Mouse (Mus musculus): ENCODE data around the gene Foxp3.

DNA sequence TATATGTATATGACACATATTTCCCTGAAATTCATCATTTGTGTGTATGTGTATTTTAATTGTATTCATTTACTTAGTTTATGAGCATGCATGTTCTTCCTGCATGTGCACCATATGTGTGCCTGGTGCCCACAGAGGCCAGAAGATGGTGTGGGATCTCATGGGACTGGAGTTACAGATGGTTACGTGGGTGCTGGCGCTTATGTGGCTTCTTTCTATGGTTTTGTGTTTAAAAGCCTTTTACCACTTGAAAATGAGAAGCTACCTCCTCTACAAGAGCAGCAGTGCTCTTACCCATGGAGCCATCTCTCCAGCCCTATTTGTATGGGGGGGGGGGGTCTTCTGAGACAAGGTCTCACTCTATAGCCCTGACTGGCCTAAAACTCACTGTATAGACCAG is 7.7 kb downstream of the Foxp3 start:
- TF ChIP-seq POLR2A (IDR thresholded peaks at IDR 0.05; ENCODE audit: insufficient read depth, low read depth, low read length) (no peak), CTCF (IDR thresholded peaks at IDR 0.05; ENCODE audit: insufficient read depth, low read depth, low read length) (no peak)
